Mouse (Mus musculus): ENCODE results near the gene Rps26. TPM values are rescaled to one million over a fixed set of nuclear protein-coding genes. Genes with fewer than 3 reads are reported as not detected.
A peak's percentile ranks its signal among the peaks of the same experiment; 100 is the strongest.

The Rps26 gene
- polyA plus RNA-seq, 1 experiment from 2014 or later, result 519 TPM

DNA sequence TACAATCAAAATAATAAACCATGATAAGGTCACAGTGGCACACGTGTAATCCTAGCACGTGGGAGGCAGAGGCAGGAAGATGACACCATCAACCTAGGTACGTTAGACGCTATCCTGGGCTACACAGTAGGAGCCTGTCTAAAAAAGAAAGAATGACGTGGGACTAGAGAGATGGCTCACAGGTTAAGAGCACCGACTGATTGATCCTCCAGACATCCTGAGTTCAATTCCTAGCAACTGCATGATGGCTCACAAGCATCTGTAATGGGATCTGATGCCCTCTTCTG, 13.4 kb downstream of the Rps26 start:
- WGBS, result 40% methylated on average over 6 of the region's 6 CpGs
- no peak for TF ChIP-seq CTCF (IDR thresholded peaks at IDR 0.05; ENCODE audit: low read depth)
- H3K4me3 ChIP-seq (ENCODE audit: low read depth, low read length), result no peak overlapping the region
- no peaks in the 10 kb centered on the region for H3K36me3 ChIP-seq (ENCODE audit: control insufficient read depth, insufficient read depth)
- no peaks in the 10 kb centered on the region for H3K27me3 ChIP-seq (replicated peaks; ENCODE audit: control insufficient read depth, insufficient read depth, low read length)
- H3K4me2 ChIP-seq (replicated peaks; ENCODE audit: low read depth), result peak overlapping the region; percentile 18; the same call in 1 of the 2 replicates
- H3K4me1 ChIP-seq (replicated peaks; ENCODE audit: control insufficient read depth, insufficient read depth, low read length), result no peaks in the 10 kb centered on the region
- no peaks in the 10 kb centered on the region for H3K9me3 ChIP-seq (ENCODE audit: control insufficient read depth)
- ATAC-seq, result 0 out of 2 replicates have a peak, but pooled peaks have one; percentile 16
- H3K9ac ChIP-seq (ENCODE audit: low read depth, low read length), result no peak overlapping the region
- no peak overlapping the region for H3K27ac ChIP-seq (ENCODE audit: low read depth, low read length)

DNA sequence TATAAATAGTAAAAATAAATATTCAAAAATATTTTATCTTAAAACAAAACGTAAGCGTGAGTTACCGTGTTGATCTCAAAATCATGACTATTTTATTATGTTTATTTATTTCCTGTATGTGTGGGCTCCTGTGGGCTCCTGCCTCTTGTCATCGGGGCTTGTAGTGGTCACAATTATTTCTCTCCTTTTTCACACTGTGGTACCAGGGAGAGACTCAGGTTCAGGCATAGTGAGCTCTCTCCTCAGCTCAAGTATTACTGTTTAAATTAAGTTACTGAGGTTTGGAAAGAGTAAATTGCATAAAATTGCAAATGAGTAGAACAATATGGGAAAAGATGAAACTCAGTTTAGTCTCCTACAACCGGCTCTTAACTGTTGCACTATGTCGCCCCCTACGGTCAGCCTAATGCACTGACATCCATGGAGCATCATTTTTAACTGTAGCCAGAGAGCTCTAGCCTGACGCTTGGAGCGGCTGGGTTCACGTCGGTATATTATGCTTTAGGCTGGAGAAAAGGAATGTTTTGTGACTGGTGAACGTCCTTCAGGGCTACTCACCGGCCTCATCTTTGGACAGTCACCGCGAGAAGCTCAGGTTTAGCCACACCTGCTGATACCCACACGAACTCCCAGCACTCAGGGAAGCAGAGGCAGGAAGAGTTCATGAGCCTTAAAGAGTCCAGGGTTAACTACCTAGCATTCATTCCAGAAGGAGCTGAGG, 14.0 kb downstream of the Rps26 start:
- peak; percentile 91 for TF ChIP-seq CTCF (IDR thresholded peaks at IDR 0.05; ENCODE audit: low read depth)
- WGBS, result 14% methylated on average over 16 of the region's 16 CpGs
- Histone ChIP-seq H3K9me3 (ENCODE audit: control insufficient read depth) (no peaks in the 10 kb centered on the region), H3K36me3 (ENCODE audit: control insufficient read depth, insufficient read depth) (no peaks in the 10 kb centered on the region), H3K9ac (ENCODE audit: low read depth, low read length) (no peak overlapping the region), H3K4me3 (ENCODE audit: low read depth, low read length) (no peak overlapping the region), H3K27me3 (replicated peaks; ENCODE audit: control insufficient read depth, insufficient read depth, low read length) (no peaks in the 10 kb centered on the region), H3K4me1 (replicated peaks; ENCODE audit: control insufficient read depth, insufficient read depth, low read length) (no peaks in the 10 kb centered on the region), H3K4me2 (replicated peaks; ENCODE audit: low read depth) (peak overlapping the region; percentile 18; the same call in 1 of the 2 replicates), H3K27ac (ENCODE audit: low read depth, low read length) (no peak overlapping the region)
- peak; percentile 50; the same call in 1 of the 2 replicates for ATAC-seq

DNA sequence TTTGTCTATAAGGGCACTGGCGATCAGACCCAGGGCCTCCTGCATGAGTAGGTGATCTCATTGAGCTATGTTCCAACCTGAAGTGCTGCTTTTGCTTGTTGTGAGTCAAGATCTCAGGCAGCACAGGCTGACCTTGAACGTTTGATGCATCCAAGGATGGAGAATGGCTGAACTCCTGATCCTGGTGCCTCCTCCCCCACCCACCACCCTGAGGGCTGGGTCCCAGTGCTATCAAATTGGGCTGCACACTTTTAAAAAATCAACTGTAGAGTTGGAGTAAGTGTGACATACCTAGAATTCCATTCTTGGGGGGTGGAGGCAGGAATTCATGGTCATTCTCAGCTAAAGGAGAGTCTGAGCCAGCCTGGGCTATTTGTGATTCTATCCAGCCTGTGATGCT, 20.1 kb downstream of the Rps26 start:
- H3K9ac ChIP-seq (ENCODE audit: low read depth, low read length), result no peak overlapping the region
- H3K4me2 ChIP-seq (replicated peaks; ENCODE audit: low read depth), result no peak overlapping the region
- H3K4me1 ChIP-seq (replicated peaks; ENCODE audit: control insufficient read depth, insufficient read depth, low read length), result no peaks in the 10 kb centered on the region; the same call in 1 of the 2 replicates
- H3K27me3 ChIP-seq (replicated peaks; ENCODE audit: control insufficient read depth, insufficient read depth, low read length), result no peaks in the 10 kb centered on the region
- no peak for ATAC-seq
- H3K9me3 ChIP-seq (ENCODE audit: control insufficient read depth), result no peaks in the 10 kb centered on the region
- H3K36me3 ChIP-seq (ENCODE audit: control insufficient read depth, insufficient read depth), result no peaks in the 10 kb centered on the region
- no peak overlapping the region for H3K4me3 ChIP-seq (ENCODE audit: low read depth, low read length)
- 49% methylated on average over 2 of the region's 2 CpGs for WGBS
- no peak overlapping the region for H3K27ac ChIP-seq (ENCODE audit: low read depth, low read length)
- no peak for TF ChIP-seq CTCF (IDR thresholded peaks at IDR 0.05; ENCODE audit: low read depth)

DNA sequence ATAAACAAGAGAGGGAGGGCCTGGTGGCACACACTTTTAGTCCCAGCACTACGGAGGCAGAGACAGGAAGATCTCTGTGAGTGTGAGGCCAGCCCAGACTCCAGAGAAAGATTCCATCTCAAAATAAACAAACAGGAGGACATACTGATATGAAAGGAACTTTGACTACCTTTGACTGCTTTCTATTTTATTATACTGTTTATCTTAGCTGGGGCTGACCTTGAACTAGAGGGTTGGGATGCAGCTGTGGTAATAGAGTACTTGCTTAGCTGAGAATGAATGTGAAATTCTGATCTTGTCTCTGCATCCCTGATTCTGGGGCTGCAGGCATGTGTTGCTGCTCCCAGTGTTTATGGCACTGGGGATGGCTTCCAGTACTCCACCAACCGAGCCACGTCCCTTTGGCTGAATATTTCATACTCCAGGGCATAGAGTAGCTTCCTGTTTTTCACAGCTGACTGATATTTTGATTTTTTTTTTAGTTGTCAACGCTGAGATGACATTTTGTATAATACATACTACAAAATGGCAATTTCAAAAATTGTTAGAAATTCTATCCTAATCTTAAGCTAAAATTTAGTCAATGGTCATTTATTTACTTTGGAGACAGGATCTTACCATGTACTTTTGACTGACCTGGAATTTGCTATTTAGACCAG, 23.9 kb downstream of the Rps26 start:
- WGBS, result 44% methylated on average over 4 of the region's 4 CpGs
- H3K4me3 ChIP-seq (ENCODE audit: low read depth, low read length), result no peak overlapping the region

DNA sequence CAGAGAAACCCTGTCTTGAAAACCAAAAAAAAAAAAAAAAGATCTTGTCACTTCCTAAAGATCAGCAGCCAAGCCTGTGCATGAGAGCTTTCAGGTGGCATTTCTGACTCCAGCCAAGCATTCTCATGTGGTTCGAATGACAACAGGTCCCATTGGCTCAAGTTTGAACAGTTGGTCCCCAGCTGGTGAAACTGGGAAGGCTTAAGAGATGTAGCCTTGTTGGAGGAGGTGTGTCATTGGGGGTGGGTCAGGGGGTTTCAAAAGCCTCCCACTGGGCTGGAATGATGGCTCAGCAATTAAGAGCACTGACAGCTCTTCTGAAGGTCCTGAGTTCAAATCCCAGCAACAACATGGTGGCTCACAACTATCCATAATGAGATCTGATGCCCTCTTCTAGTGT, 25.0 kb downstream of the Rps26 start:
- WGBS, result 79% methylated on average over 1 of the region's 1 CpGs

More for the DNA sequence above, 23.9 kb downstream of the Rps26 start:
- Histone ChIP-seq H3K4me2 (replicated peaks; ENCODE audit: low read depth) (no peak overlapping the region), H3K36me3 (ENCODE audit: control insufficient read depth, insufficient read depth) (no peaks in the 10 kb centered on the region), H3K27me3 (replicated peaks; ENCODE audit: control insufficient read depth, insufficient read depth, low read length) (no peaks in the 10 kb centered on the region), H3K9me3 (ENCODE audit: control insufficient read depth) (no peaks in the 10 kb centered on the region), H3K27ac (ENCODE audit: low read depth, low read length) (no peak overlapping the region), H3K4me1 (replicated peaks; ENCODE audit: control insufficient read depth, insufficient read depth, low read length) (no peaks in the 10 kb centered on the region; the same call in 1 of the 2 replicates), H3K9ac (ENCODE audit: low read depth, low read length) (no peak overlapping the region)
- no peak for TF ChIP-seq CTCF (IDR thresholded peaks at IDR 0.05; ENCODE audit: low read depth)
- ATAC-seq, result peak; percentile 63

DNA sequence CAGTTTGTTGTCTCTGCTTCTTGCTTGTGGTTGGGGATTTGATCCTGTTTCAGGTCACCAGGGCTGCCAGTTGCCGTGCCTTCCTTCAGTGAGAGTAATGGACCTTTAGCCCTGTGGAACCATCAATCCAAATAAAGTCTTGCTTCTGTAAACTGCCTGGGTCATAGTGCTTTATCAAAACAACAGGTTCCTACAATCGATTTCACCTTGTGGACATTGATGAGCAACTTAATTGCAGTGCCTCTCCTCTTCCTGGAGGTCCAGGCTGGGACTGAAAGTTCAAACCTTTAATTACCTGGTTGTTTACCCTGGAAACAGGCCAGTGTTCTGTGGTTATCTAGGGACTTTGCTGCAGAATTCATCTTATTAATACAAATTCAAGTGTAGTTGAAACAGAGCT, 28.1 kb downstream of the Rps26 start:
- TF ChIP-seq CTCF (IDR thresholded peaks at IDR 0.05; ENCODE audit: low read depth), result no peak
- no peaks in the 10 kb centered on the region for H3K9me3 ChIP-seq (ENCODE audit: control insufficient read depth)
- H3K4me3 ChIP-seq (ENCODE audit: low read depth, low read length), result no peak overlapping the region
- H3K27me3 ChIP-seq (replicated peaks; ENCODE audit: control insufficient read depth, insufficient read depth, low read length), result no peaks in the 10 kb centered on the region
- no peak overlapping the region for H3K4me2 ChIP-seq (replicated peaks; ENCODE audit: low read depth)
- ATAC-seq, result no peak
- no peaks in the 10 kb centered on the region for H3K36me3 ChIP-seq (ENCODE audit: control insufficient read depth, insufficient read depth)
- no peaks in the 10 kb centered on the region; the same call in 1 of the 2 replicates for H3K4me1 ChIP-seq (replicated peaks; ENCODE audit: control insufficient read depth, insufficient read depth, low read length)
- H3K9ac ChIP-seq (ENCODE audit: low read depth, low read length), result no peak overlapping the region
- no peak overlapping the region for H3K27ac ChIP-seq (ENCODE audit: low read depth, low read length)
- 9% methylated on average over 2 of the region's 2 CpGs for whole genome bisulfite sequencing

More for the DNA sequence above, 25.0 kb downstream of the Rps26 start:
- no peak overlapping the region for H3K27ac ChIP-seq (ENCODE audit: low read depth, low read length)
- no peaks in the 10 kb centered on the region; the same call in 1 of the 2 replicates for H3K4me1 ChIP-seq (replicated peaks; ENCODE audit: control insufficient read depth, insufficient read depth, low read length)
- no peaks in the 10 kb centered on the region for H3K9me3 ChIP-seq (ENCODE audit: control insufficient read depth)
- no peak overlapping the region for H3K4me3 ChIP-seq (ENCODE audit: low read depth, low read length)
- no peaks in the 10 kb centered on the region for H3K27me3 ChIP-seq (replicated peaks; ENCODE audit: control insufficient read depth, insufficient read depth, low read length)
- no peak for TF ChIP-seq CTCF (IDR thresholded peaks at IDR 0.05; ENCODE audit: low read depth)
- H3K9ac ChIP-seq (ENCODE audit: low read depth, low read length), result no peak overlapping the region
- H3K4me2 ChIP-seq (replicated peaks; ENCODE audit: low read depth), result no peak overlapping the region
- no peaks in the 10 kb centered on the region for H3K36me3 ChIP-seq (ENCODE audit: control insufficient read depth, insufficient read depth)
- ATAC-seq, result no peak

All from intestine, postnatal 0 days (tissue).